In the genomic region with DNA sequence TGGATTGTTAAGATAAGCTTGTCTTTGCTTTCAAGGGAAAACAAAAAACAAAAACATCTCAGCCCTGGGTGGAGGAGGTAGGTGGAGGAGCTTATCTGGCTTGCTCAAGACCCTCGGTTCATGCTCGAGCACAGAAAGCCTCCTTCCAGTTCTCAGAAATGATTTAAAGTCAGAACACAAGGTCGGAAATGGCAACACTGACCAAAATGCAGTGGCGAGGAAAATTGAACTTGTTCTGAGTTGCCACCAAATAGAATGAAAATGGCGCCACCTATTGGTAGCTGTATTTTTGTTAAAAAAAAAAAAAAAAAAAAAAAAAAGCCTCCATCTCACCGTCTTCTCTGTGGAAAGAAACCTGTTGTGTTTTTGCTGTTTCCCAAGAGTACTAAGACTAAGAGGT, we compare ENCODE assay signal across 8 mouse cellular contexts. TPM values are rescaled to one million over a fixed set of nuclear protein-coding genes. Genes with fewer than 3 reads are reported as not detected.
DNase-seq lines count a peak whose midpoint lies in the region; ATAC-seq and TF ChIP-seq lines count a peak whose summit lies in the region.

No protein-coding gene starts in this region.

- no peak for ATAC-seq in embryonic facial prominence, embryonic 15.5 days (ENCODE audit: insufficient number of reproducible peaks, low FRiP score, low TSS enrichment, low read depth)
- no peak for ATAC-seq in intestine, postnatal 0 days
- no peak for ATAC-seq in midbrain, embryonic 14.5 days (ENCODE audit: low FRiP score, low TSS enrichment)
- ATAC-seq in activated CD4-positive, CD25-positive, alpha-beta regulatory T cell, adult 4 months: no peak

- 0 out of 2 replicates have a peak, but pooled peaks cover 8% of the 10 kb centered on the region for H3K27me3 ChIP-seq in embryonic facial prominence, embryonic 15.5 days
- H3K27me3 ChIP-seq in intestine, postnatal 0 days (replicated peaks; ENCODE audit: control insufficient read depth, insufficient read depth, low read length): no peaks in the 10 kb centered on the region
- H3K27me3 ChIP-seq in midbrain, embryonic 14.5 days (ENCODE audit: control insufficient read depth, insufficient read depth, low read length): no peaks in the 10 kb centered on the region

- peak; percentile 37 to 39 for DNase-seq in left cerebral cortex, postnatal 14 days (ENCODE audit: low spot score in 2 of 2)
- no peak for DNase-seq in left cerebral cortex, adult 11 months (ENCODE audit: low spot score)
- peak; percentile 70 for DNase-seq in adipocyte (ENCODE audit: low spot score)
- peak; percentile 88 for DNase-seq in midbrain, embryonic 14.5 days
- no peak for DNase-seq in spleen, postnatal 10 days (ENCODE audit: low spot score in 2 of 2)

- H3K4me3 ChIP-seq in embryonic facial prominence, embryonic 15.5 days (replicated peaks): no peak overlapping the region
- H3K4me3 ChIP-seq in intestine, postnatal 0 days (ENCODE audit: low read depth, low read length): no peak overlapping the region
- H3K4me3 ChIP-seq in midbrain, embryonic 14.5 days (replicated peaks; ENCODE audit: low read depth, low read length): no peak overlapping the region

- H3K36me3 ChIP-seq in embryonic facial prominence, embryonic 15.5 days: no peaks in the 10 kb centered on the region
- H3K36me3 ChIP-seq in intestine, postnatal 0 days (ENCODE audit: control insufficient read depth, insufficient read depth): no peaks in the 10 kb centered on the region
- H3K36me3 ChIP-seq in midbrain, embryonic 14.5 days (ENCODE audit: control insufficient read depth, insufficient read depth, low read length): no peaks in the 10 kb centered on the region

- no peak overlapping the region for H3K27ac ChIP-seq in embryonic facial prominence, embryonic 15.5 days (replicated peaks)
- no peak overlapping the region for H3K27ac ChIP-seq in intestine, postnatal 0 days (ENCODE audit: low read depth, low read length)
- H3K27ac ChIP-seq in midbrain, embryonic 14.5 days (replicated peaks; ENCODE audit: low read depth, low read length): no peak overlapping the region

- H3K9me3 ChIP-seq in embryonic facial prominence, embryonic 15.5 days (replicated peaks): no peaks in the 10 kb centered on the region
- no peaks in the 10 kb centered on the region for H3K9me3 ChIP-seq in intestine, postnatal 0 days (ENCODE audit: control insufficient read depth)
- H3K9me3 ChIP-seq in midbrain, embryonic 14.5 days (ENCODE audit: control insufficient read depth, low read length): no peaks in the 10 kb centered on the region

- no peak overlapping the region for H3K9ac ChIP-seq in embryonic facial prominence, embryonic 15.5 days
- H3K9ac ChIP-seq in intestine, postnatal 0 days (ENCODE audit: low read depth, low read length): no peak overlapping the region
- H3K9ac ChIP-seq in midbrain, embryonic 14.5 days (replicated peaks; ENCODE audit: low read length): no peak overlapping the region

- WGBS in embryonic facial prominence, embryonic 15.5 days: 2% methylated on average over 6 of the region's 6 CpGs
- 1% methylated on average over 6 of the region's 6 CpGs for WGBS in intestine, postnatal 0 days
- WGBS in midbrain, embryonic 14.5 days: under 1% methylated on average over 6 of the region's 6 CpGs

- peak; percentile 70 for TF ChIP-seq CTCF in intestine, postnatal 0 days (IDR thresholded peaks at IDR 0.05; ENCODE audit: low read depth)

- intact Hi-C loops in left cerebral cortex, postnatal 14 days (cut with DNase I): loop anchor here (2.0 kb wide), 1 partner anchor 517 kb away; no protein-coding TSS in a partner anchor

- H3K4me2 ChIP-seq in embryonic facial prominence, embryonic 15.5 days (replicated peaks): 0 out of 2 replicates have a peak overlapping the region, but pooled peaks have one; percentile 15
- H3K4me2 ChIP-seq in intestine, postnatal 0 days (replicated peaks; ENCODE audit: low read depth): 0 out of 2 replicates have a peak overlapping the region, but pooled peaks have one; percentile 0
- H3K4me2 ChIP-seq in midbrain, embryonic 14.5 days (ENCODE audit: low read length): peak overlapping the region; percentile 21; the same call in 1 of the 2 replicates

- peaks cover 9% of the 10 kb centered on the region; the same call in 1 of the 2 replicates for H3K4me1 ChIP-seq in embryonic facial prominence, embryonic 15.5 days
- no peaks in the 10 kb centered on the region for H3K4me1 ChIP-seq in intestine, postnatal 0 days (replicated peaks; ENCODE audit: control insufficient read depth, insufficient read depth, low read length)
- H3K4me1 ChIP-seq in midbrain, embryonic 14.5 days (ENCODE audit: control insufficient read depth, insufficient read depth, low read length): no peaks in the 10 kb centered on the region

RNA-seq across cellular contexts. Expression of a gene that starts 9.7 kb away (rescaled TPM):
- total RNA-seq in left cerebral cortex, postnatal 14 days (2021): 10 to 100 TPM; 11.8 to 14.6 TPM
- 13.0 and 13.4 TPM in 2 replicates for polyA plus RNA-seq in embryonic facial prominence, embryonic 15.5 days (2015; fragmentation: Nextera tagmentation; extraction: Ambion mirVana)
- polyA plus RNA-seq in intestine, postnatal 0 days (2015; fragmentation: Nextera tagmentation; extraction: Ambion mirVana): 3.2 and 3.6 TPM in 2 replicates
- 1.3 and 2.1 TPM in 2 replicates for polyA plus RNA-seq in midbrain, embryonic 14.5 days (2014; fragmentation: Nextera tagmentation; extraction: Ambion mirVana)
- polyA plus RNA-seq in activated CD4-positive, CD25-positive, alpha-beta regulatory T cell, adult 4 months (2017; shearing (Covaris generic)): not detected

Comparison
In these comparisons a context has a peak if more than half of its experiments do, and no peak if none do; other contexts are left out.
1. DNase-seq: peak in left cerebral cortex, postnatal 14 days (2 of 2), adipocyte (single experiment) and midbrain, embryonic 14.5 days (single experiment); none in left cerebral cortex, adult 11 months (single experiment) and spleen, postnatal 10 days (0 of 2).
2. Peak in every context shown above with its lines, with median percentiles within 50 percentile points of each other: H3K4me2 ChIP-seq.